Mouse (Mus musculus) neural tube, embryonic 12.5 days (tissue): ENCODE measurements around the gene Hoxb9. TPM values are rescaled to one million over a fixed set of nuclear protein-coding genes. Genes with fewer than 3 reads are reported as not detected.

Experiments used
- ATAC-seq: fragments of 200-750 bp; cut with Nextera tagmentation; 2 replicates; pipeline ENCODE4 v1.8.0; 2017; ENCODE audit warnings: low read depth, mild to moderate bottlenecking, moderate TSS enrichment, moderate library complexity; ENCODE audit not compliant: low FRiP score
- H3K27ac ChIP-seq: fragments of 300-500 bp; sonication (generic); 2 replicates; pipeline ENCODE4 v1.5.1; 2016
- H3K27me3 ChIP-seq: fragments of 300-500 bp; sonication (generic); replicated peaks from 2 replicates; pipeline ENCODE4 v1.6.1; 2016; ENCODE audit warnings: mild to moderate bottlenecking
- H3K36me3 ChIP-seq: fragments of 300-500 bp; sonication (generic); 2 replicates; pipeline ENCODE4 v1.6.1; 2016; ENCODE audit warnings: mild to moderate bottlenecking
- H3K4me1 ChIP-seq: fragments of 300-500 bp; sonication (generic); 2 replicates; pipeline ENCODE4 v1.6.1; 2016
- H3K4me2 ChIP-seq: fragments of 300-500 bp; sonication (generic); replicated peaks from 2 replicates; pipeline ENCODE4 v1.6.1; 2016; ENCODE audit warnings: mild to moderate bottlenecking
- H3K4me3 ChIP-seq: fragments of 300-500 bp; sonication (generic); 2 replicates; pipeline ENCODE4 v1.5.1; 2016
- H3K9ac ChIP-seq: fragments of 300-500 bp; sonication (generic); 2 replicates; pipeline ENCODE4 v1.6.1; 2016; ENCODE audit warnings: mild to moderate bottlenecking
- H3K9me3 ChIP-seq: fragments of 300-500 bp; sonication (generic); 2 replicates; pipeline ENCODE4 v1.6.1; 2016; ENCODE audit warnings: mild to moderate bottlenecking
- WGBS: fragments of 180-500 bp; shearing (Covaris S2); methylation state at CpG from one replicate; pipeline ENCODE4 v1.1.7; 2016; 5-methylcytosine and 5-hydroxymethylcytosine counted together
- polyA plus RNA-seq: library from polyadenylated mRNA; unstranded; fragments of >200 nt; fragmentation: Nextera tagmentation; extraction: Ambion mirVana; gene quantifications from 2 replicates; pipeline ENCODE4 v1.2.1, GENCODE M21; 2016

The Hoxb9 gene
- polyA plus RNA-seq, 1 experiment from 2014 or later: 76.1 TPM

DNA sequence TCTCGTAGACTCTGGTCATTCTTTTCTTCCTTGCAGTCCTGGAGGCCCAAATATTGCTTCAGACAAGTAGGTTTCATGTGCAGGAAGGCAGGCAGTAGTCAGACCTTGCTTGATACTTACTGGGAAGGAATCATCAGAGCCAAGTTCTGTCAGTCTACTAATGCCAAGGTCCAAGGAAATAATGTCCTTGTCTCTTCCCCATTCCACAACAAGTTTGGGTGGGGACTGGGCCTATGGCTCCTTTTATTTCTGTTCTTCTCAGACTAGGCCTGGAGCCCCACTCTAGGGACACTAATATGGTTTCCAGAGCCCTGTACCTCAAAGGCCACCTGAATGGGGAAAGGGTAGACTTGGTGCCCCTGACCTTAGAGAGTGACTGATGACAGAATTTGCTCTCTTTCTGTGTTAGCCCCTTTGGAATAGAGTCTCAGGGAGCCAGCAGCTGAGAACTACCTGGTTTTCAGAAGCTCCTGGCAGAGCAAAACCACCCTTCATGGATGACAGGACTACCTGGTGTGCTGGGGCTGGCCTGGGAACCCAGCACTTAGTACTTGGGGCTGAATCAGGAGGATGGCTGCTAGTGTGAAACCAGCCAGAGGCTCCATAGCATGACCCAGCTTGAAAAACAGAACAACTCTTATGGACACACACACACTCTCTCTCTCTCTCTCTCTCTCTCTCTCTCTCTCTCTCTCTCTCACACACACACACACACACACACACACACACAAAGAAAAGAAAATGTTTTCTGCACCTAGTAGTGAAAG, 17.4 kb downstream of the Hoxb9 start:
- no peaks in the 10 kb centered on the region for H3K9me3 ChIP-seq
- WGBS: 11% methylated on average over 1 of the region's 1 CpGs
- peaks cover 26% of the 10 kb centered on the region for H3K4me1 ChIP-seq
- H3K27ac ChIP-seq: peak overlapping the region; percentile 99
- H3K9ac ChIP-seq: peak overlapping the region; percentile 100
- H3K36me3 ChIP-seq: peaks cover 3% of the 10 kb centered on the region; the same call in 1 of the 2 replicates
- peak overlapping the region; percentile 100 for H3K4me2 ChIP-seq
- H3K4me3 ChIP-seq: peak overlapping the region; percentile 99
- ATAC-seq: no peak
- H3K27me3 ChIP-seq: no peaks in the 10 kb centered on the region

DNA sequence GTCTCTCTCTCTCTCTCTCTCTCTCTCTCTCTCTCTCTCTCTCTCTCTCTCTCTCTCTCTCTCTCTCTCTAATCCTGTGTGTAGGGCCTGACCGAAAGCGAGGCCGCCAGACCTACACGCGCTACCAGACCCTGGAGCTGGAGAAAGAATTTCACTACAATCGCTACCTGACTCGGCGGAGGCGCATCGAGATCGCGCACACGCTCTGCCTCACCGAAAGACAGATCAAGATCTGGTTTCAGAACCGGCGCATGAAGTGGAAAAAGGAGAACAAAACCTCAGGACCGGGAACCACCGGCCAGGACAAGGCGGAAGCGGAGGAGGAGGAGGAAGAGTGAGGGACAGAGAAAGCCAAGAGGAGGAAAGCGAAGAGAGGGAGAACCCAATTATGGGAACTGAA, 18.0 kb downstream of the Hoxb9 start:
- WGBS: 5% methylated on average over 21 of the region's 21 CpGs
- H3K9ac ChIP-seq: peak overlapping the region; percentile 100
- peak overlapping the region; percentile 100 for H3K4me2 ChIP-seq
- peaks cover 26% of the 10 kb centered on the region for H3K4me1 ChIP-seq
- H3K36me3 ChIP-seq: peaks cover 2% of the 10 kb centered on the region; the same call in 1 of the 2 replicates
- H3K4me3 ChIP-seq: peak overlapping the region; percentile 99
- no peak for ATAC-seq
- H3K9me3 ChIP-seq: no peaks in the 10 kb centered on the region
- peak overlapping the region; percentile 99 for H3K27ac ChIP-seq
- no peaks in the 10 kb centered on the region for H3K27me3 ChIP-seq

DNA sequence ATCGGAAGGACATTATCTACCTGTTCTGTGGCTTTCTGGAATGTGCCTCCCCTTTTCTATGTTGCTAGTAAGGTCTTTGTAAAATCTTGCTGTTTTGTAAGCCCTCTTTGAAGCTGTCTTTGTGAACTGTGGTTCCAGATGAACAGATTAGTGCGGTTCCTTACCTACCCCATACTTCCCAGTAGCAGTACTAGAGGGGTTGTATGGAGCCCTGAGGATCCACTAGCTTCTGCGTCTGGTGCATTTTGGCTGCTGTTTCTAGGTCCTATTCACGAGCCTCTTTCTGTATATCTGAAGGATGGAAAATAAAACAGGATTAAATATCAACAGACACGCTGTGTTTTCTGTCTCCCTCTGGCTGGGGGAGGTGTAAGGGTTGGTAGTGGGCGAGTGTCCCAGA, 18.6 kb downstream of the Hoxb9 start:
- WGBS: 17% methylated on average over 6 of the region's 6 CpGs
- Histone ChIP-seq H3K27ac (peak overlapping the region; percentile 99), H3K9me3 (no peaks in the 10 kb centered on the region), H3K36me3 (no peaks in the 10 kb centered on the region), H3K27me3 (no peaks in the 10 kb centered on the region), H3K9ac (peak overlapping the region; percentile 100), H3K4me1 (peaks cover 26% of the 10 kb centered on the region), H3K4me3 (peak overlapping the region; percentile 99), H3K4me2 (peak overlapping the region; percentile 100)
- no peak for ATAC-seq

DNA sequence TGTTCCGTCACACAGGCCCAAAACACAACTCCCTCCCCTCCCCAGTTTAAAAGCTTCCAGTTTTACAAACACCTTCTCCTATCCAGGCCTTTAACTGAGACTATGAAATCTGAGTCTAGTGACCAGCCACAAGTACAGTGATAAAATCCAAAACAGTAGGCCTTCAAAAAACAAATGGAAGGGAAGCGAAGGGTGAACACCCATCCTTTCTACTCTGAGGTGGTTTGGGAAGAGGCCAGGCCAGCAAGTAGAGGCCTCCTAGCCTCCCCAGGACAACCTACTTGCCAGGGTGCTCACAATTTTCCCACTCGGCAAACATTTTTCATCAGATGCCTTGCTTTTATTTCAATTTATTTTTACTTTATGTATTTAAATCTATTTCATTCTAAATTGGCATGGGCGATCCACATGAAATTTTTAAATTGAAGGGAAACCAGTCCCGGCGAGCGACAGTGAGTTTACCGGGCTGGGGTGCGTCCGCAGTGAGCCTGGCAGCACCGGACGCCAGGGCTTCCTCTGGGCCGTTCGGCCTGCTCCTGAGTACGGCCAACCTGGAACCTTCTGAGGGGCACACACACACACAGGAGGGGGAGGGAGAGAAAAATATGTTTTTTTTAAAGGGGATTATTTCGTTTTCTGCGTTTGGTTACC, 19.6 kb downstream of the Hoxb9 start:
- peak overlapping the region; percentile 100 for H3K9ac ChIP-seq
- H3K36me3 ChIP-seq: no peaks in the 10 kb centered on the region
- no peaks in the 10 kb centered on the region for H3K9me3 ChIP-seq
- peak overlapping the region; percentile 99 for H3K4me3 ChIP-seq
- ATAC-seq: no peak
- peak overlapping the region; percentile 99 for H3K27ac ChIP-seq
- peaks cover 30% of the 10 kb centered on the region for H3K4me1 ChIP-seq
- H3K4me2 ChIP-seq: peak overlapping the region; percentile 100
- no peaks in the 10 kb centered on the region for H3K27me3 ChIP-seq
- WGBS: 9% methylated on average over 17 of the region's 17 CpGs

GRCm38 (mm10) chr11:96291681-96292564, 20.7 kb downstream of the Hoxb9 start, which contains the start of gene Hoxb6:
Gene Hoxb6 (plus strand): TSS chr11:96292476.
- Histone ChIP-seq H3K4me3 (peak within 1 kb of the TSS; percentile 99), H3K9ac (peak within 1 kb of the TSS; percentile 100), H3K27ac (peak within 1 kb of the TSS; percentile 99), H3K9me3 (no peaks in the 10 kb centered on the region), H3K36me3 (no peaks in the 10 kb centered on the region), H3K4me2 (peak within 1 kb of the TSS; percentile 100), H3K27me3 (no peaks in the 10 kb centered on the region), H3K4me1 (peaks cover 35% of the 10 kb centered on the region)
- 1% methylated on average over 22 of the region's 22 CpGs for WGBS
- ATAC-seq: 0 out of 2 replicates have a peak, but pooled peaks have one; percentile 34

DNA sequence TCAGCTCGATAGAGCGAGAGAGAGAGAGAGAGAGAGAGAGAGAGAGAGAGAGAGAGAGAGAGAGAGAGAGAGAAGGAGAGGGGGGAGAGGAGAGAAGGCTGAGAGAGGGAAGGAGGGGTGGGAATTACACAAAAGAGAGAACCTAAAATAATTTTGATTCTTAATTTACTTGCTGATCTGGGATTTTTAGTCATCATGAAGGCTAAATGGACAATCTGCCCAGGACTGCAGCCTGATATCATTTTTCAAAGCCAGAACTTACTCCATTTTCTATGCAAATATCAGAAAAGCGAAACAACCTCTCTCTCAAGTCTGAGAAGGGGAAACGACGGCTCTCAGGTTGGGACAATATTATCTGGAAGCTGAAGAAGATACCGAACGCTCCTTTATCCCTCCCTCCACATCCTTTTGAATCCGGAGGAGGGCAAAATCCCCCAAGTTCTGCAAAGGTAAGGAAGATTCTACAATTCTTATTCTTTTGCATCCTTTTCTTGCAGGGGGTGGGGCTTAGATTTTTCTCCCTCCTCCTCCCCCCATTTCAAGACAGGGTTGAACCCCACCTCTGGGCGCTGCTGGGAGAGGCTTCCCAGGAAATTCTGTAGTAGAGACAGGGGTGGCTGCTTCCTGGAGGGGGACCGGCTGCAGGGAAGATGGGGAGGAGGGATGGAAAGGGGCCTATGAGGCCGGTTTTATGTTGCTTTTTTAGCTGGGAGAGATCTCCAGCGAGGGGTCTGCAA, 21.5 kb downstream of the Hoxb9 start:
- H3K4me1 ChIP-seq: peaks cover 39% of the 10 kb centered on the region
- peak overlapping the region; percentile 99 for H3K4me3 ChIP-seq
- no peak for ATAC-seq
- H3K36me3 ChIP-seq: no peaks in the 10 kb centered on the region
- H3K4me2 ChIP-seq: peak overlapping the region; percentile 100
- under 1% methylated on average over 12 of the region's 12 CpGs for WGBS
- H3K9ac ChIP-seq: peak overlapping the region; percentile 100
- peak overlapping the region; percentile 99 for H3K27ac ChIP-seq
- no peaks in the 10 kb centered on the region for H3K9me3 ChIP-seq
- no peaks in the 10 kb centered on the region for H3K27me3 ChIP-seq

GRCm38 (mm10) chr11:96293302-96293921, 22.2 kb downstream of the Hoxb9 start:
- Histone ChIP-seq H3K36me3 (no peaks in the 10 kb centered on the region), H3K27ac (peak overlapping the region; percentile 99), H3K4me3 (peak overlapping the region; percentile 99), H3K4me2 (peak overlapping the region; percentile 100), H3K9ac (peak overlapping the region; percentile 100), H3K9me3 (no peaks in the 10 kb centered on the region), H3K4me1 (peaks cover 38% of the 10 kb centered on the region), H3K27me3 (no peaks in the 10 kb centered on the region)
- WGBS: under 1% methylated on average over 22 of the region's 22 CpGs
- ATAC-seq: no peak

DNA sequence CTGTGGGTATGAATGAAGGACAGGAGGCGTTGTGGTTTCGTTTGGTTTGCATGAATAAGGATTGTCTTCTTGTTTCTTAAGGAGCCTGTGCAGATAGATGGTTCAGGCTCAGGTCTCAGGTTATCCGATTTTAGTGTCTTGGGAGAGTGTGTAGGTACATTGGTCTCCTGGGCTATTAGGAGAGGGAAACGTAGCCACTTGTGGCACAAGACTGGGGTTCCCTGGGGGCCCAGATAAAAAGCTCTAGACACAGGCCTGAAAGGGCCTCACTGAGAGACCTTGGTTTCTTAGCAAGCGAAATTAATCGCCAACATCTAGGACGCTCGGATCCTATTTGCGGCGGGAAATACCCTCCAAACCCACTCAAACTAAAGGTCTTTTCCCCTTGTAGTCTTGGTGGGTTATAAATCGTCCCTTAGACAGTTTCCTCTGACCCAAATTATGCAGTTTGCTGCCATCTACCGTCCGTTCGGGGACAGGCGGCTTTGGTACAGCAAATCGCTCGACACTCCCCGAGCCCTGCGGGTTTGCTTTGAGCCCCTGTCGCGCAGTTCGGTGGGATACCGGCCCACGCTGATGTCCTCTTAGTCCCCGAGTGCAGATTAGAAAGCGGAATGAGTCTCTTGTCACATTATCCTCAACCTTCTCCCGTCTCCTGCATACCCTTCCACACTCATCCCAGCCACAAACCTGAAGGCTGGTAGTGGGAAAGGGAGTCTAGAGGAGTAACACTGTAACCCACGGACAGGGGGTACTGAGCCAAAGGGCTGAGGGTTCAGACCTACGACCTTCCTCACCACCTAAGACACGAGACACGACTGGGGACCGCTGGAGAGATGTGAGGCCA, 23.2 kb downstream of the Hoxb9 start:
- Histone ChIP-seq H3K9ac (peak overlapping the region; percentile 100), H3K36me3 (no peaks in the 10 kb centered on the region), H3K27me3 (no peaks in the 10 kb centered on the region), H3K4me1 (peaks cover 32% of the 10 kb centered on the region), H3K4me2 (peak overlapping the region; percentile 100), H3K27ac (peak overlapping the region; percentile 99), H3K9me3 (no peaks in the 10 kb centered on the region), H3K4me3 (peak overlapping the region; percentile 99)
- peak; percentile 31; the same call in 1 of the 2 replicates for ATAC-seq
- under 1% methylated on average over 32 of the region's 32 CpGs for WGBS

GRCm38 (mm10) chr11:96295092-96295835, 24.0 kb downstream of the Hoxb9 start:
- H3K4me1 ChIP-seq: peaks cover 28% of the 10 kb centered on the region
- peak overlapping the region; percentile 100 for H3K4me2 ChIP-seq
- peak overlapping the region; percentile 99 for H3K4me3 ChIP-seq
- H3K9ac ChIP-seq: peak overlapping the region; percentile 100
- WGBS: under 1% methylated on average over 30 of the region's 30 CpGs
- H3K36me3 ChIP-seq: no peaks in the 10 kb centered on the region
- peak overlapping the region; percentile 99 for H3K27ac ChIP-seq
- H3K27me3 ChIP-seq: no peaks in the 10 kb centered on the region
- no peak for ATAC-seq
- H3K9me3 ChIP-seq: no peaks in the 10 kb centered on the region

DNA sequence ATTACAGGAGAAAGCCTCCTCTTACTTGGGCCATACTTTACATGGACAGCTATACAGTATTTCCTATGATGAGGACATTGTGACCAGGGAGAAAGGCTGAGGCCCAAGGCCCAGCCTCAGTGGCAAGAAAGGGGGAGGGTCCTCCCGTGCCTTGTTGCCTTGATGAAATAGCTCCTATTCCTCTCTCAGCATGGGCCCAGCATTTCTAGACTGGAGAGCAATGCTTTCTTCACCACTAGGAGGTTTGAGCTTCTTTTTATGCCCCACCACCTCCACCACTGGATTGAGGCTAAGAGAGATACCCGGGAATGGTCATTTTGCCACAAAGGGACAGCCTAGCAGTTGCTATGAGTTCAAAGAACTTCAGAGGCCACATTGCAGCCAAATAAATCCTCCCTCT, 25.7 kb downstream of the Hoxb9 start:
- H3K27me3 ChIP-seq: no peaks in the 10 kb centered on the region
- peak overlapping the region; percentile 100 for H3K9ac ChIP-seq
- no peaks in the 10 kb centered on the region for H3K9me3 ChIP-seq
- 3% methylated on average over 2 of the region's 2 CpGs for WGBS
- peak overlapping the region; percentile 100 for H3K4me2 ChIP-seq
- peak overlapping the region; percentile 99 for H3K27ac ChIP-seq
- peak overlapping the region; percentile 99 for H3K4me3 ChIP-seq
- no peak for ATAC-seq
- peaks cover 14% of the 10 kb centered on the region for H3K36me3 ChIP-seq
- peaks cover 28% of the 10 kb centered on the region for H3K4me1 ChIP-seq
